Mouse (Mus musculus) heart, adult 8-10 months (tissue): Measurements from ENCODE around the gene Cadm1. TPM values are rescaled to one million over a fixed set of nuclear protein-coding genes. Genes with fewer than 3 reads are reported as not detected.

Source experiments
- DNase-seq: peaks from one replicate; pipeline ENCODE4 v3.0.0; 2022; ENCODE audit warnings: low spot score
- total RNA-seq, 4 experiments: library from RNA; stranded (reverse); gene quantifications; 2 replicates each; pipeline ENCODE4 v1.2.4; 2022

Cadm1 gene
- total RNA-seq, 4 experiments from 2014 or later: 1.7 to 2.3 (median 2.1) TPM

DNA sequence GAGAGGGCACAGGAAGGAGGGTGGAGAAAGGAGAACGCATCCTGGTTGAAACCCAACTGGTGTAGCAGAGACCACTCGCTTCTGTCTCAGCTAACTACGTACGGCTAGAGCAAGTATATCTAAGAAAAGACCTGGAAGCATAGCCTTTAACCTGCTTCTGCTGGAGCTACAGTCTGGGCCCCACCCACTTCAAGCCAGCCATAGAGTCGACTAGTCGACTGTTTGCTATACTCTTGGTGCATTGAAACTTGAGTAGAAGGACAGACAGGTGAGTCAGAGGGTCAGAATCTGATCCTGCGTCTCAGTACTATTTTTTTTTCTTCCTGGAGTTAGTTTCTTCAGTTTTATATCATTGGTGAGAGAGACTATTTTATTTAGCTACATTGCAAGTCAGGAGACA, 78.5 kb downstream of the Cadm1 start:
- no peak for DNase-seq

DNA sequence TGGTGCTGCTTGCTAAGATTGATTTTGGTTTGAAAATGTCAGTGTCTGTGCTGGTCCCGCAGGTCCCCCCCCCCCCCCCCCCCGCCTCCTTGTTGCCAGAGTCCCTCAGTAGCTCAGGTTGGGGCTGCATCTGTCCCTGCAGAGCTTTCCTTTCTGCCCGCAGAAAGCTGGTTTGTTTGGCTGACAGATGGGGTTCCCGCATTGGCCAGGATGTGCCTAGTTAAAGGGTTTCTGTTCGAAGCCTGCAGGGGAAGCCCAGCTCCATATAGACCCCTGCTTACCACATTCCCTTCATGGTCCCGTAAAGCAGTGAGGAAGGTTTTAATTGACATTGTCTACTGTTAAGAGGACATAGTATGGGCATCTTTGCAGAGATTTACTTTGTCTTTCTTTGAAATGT, 78.9 kb downstream of the Cadm1 start:
- DNase-seq: no peak

DNA sequence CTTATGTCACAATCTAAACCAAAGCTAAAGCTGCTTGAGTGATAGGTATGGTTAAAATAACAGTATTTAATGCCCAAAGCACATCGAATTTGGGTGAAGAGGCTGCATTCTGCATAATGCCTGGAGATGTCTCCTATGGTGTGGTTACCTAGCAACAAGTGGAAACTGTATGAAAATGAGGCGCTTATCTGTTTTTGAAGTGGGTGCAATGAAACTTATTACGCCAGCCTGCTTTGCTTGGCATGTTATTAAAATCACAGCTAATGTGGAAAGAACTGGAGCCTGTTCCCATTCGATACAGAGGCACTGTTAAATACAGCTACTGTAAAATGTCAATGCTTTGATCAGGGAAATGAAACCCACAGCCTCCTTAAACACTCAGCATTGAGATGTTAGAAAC, 79.5 kb downstream of the Cadm1 start:
- no peak for DNase-seq

DNA sequence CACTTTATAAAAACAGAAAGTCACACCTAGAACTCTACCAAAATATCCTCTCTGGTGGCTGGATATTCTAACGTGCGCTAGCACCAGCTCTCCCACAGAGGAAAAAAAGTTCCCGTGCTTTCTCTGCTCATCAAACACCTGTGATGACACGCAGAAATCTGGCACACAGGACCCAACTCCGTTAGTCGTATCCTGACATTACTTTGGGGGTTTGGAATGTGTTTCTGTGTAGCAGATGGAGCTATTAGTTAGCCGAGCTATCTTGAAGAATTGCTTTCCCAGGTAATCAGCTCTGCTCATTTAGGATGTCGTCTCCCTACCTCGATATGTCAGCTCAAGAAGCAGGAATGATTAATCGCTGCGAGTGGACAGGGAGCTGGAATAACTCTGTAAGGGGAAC, 80.3 kb downstream of the Cadm1 start:
- DNase-seq: no peak

DNA sequence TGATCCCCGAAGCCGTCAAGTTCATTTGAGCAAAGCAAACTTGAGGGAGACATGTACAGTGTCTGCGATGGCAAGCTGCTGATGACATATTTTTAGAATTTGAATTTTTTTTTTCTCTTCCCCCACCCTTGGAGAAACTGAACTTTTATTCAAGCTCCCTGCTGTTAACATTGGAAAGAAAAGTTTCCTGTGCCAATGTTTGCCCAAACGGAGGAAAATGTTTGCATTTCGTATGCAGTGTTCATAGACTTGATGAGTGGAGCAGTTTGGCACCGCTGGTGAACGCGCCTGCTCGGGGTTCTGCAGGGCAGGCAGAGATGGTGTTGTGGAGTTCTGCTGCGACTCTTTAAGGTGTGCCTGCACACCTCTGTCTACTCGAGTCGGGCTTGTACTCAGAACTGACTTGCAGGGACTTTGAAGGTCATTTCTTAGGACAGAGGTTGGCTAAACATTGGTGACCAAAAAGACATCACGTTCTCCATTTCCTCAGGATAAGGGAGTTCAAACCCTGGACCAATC, 83.0 kb downstream of the Cadm1 start:
- DNase-seq: no peak

DNA sequence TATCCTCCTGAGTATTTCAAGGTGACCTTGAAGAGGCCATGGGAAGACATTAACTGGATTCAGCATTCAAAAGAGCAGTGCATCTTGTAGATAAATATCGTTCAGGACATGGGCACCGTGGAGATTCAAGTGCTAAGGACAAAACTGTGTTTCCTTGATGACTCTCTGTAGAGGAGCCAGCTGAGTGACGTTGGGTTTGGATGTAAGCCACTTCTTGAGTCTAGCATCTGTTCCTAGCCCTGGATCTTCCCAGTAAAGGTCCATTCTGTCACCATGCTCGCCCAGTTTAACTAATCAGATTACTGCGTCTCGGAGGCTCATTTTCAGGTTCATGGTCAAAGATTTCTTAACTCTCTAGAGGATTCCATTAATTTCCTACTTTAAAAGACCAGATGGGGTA, 85.1 kb downstream of the Cadm1 start:
- DNase-seq: peak; percentile 24

DNA sequence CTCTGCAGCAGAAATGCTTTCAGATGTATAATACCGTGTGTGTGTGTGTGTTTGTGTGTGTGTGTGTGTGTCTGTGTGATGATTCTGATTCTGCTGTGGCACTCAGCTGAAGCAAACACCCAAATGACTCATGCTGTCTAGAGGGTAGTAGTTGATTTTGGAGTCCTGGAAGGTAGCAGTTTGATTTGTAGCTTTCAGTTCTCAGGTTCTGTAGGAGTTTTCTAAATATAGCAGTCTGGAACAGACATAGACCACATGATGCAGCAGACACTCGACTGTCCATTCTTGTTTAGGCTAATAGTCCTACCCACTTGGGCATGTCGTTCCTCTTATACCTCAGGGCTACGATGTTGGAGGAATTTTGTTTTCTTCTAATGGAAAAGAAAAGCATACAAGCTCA, 86.4 kb downstream of the Cadm1 start:
- peak; percentile 9 for DNase-seq

DNA sequence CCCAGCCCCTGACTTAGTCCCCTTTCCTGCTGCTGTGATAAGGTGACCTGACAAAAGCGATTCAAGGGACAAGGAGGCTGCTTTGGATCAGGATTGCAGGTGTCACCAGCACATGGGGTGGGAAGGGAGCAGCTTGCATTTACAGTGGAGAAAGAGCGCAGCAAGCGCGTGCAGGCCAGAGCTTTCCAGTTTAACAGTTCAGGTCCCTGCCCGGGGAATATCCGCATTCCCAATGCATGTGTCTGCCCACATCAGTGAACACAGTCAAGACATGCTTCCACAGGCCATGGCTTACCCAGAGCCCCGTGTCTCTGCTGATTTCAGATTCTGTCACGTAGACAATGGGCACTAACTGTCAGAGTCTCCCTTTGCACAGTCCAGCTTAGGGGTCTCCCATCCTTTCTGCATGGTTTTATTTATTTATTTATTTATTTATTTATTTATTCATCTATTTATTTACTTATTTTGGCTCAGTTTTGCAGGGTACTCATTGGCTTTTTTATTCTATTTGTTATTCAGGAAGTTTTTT, 89.6 kb downstream of the Cadm1 start:
- DNase-seq: no peak

DNA sequence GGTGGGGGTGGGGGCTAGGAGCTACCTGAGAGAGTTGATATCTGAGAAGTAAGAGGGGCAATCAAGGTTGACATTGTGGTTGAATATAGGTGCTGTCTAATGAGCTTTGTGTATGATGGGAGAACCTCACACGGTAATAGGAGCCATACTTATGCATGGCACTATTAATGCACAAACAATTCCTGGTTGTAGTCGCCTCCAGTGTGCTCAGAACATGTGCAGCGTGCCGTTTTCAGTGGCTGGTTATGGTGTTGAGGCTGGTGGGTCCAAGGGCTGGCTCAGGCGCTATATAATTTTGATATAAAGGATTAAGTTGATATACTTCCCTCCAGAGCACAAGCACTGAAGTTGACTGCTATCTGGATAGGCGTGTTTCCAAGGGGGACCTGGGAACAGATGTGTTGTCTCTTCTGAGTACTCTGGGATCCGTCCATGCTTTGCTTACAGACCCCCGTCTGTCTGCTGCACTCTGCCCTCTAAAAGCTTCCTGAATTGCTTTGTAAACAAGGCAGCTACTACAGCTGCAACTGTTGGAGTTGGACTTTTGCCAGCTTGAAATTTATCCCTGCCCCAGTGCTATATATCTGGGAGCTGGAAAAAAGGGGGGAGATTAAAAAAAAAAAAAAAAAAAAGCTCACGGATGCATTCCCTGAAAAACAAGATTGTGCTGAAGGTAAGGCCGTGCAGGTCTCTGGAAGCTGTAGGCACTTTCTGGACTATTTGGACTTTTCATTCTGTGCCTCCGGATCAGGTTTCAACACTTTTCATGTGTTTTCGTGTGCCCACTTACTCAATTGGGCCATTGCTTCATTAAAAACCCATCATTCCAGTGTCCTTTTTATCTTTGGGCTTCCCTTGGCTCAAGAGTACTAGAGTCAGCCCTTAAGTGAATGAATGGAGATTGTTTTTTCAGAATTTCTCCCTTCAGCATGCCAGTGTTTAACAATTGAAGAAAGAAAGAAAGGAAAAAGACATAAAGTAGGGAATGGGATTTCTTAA, 93.8 kb downstream of the Cadm1 start:
- no peak for DNase-seq

DNA sequence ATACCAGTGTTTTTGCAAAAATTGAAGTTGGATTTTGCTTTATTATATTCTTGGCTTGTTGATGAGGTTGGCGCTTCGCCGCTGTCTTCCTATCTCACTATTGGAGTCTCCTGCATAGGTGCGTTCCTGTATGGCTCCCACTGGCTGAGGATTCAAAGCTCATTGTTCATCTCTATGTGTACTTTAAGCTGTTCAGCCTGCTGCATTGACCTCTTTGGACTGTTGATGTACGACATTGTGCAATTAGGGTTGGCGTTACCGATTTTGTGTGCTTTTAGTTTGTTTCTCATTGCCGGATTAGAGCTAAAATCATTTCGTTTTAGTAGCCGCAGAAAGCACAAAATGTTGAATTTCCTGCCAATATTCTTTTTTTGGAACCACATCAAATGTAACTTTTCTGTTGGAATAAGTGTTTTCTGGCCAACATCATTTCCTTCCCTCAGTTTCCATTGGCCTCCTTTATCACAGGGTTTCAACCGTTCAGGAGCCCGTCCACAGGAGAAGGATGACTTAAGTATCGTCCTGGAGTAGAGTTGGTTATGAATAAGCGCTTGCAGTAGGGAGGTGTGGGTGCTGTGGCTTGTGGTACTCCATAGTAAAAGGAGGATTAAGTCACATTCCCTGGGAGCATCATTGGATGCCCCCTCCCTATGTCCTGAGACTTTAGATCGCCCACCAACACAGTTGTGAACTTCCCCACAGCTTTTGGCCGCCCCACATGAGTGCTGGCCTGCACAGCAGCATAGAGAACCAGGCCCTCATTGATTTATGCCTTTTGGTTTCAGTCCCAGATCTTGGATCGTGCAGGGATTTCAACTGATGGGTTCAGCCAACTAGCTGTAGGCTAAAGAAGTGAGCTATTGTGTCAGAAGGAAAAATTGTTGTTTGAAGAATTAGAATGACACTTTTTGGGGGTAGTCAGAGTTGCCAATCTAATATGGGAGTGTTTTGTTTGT, 94.9 kb downstream of the Cadm1 start:
- peak; percentile 48 for DNase-seq

DNA sequence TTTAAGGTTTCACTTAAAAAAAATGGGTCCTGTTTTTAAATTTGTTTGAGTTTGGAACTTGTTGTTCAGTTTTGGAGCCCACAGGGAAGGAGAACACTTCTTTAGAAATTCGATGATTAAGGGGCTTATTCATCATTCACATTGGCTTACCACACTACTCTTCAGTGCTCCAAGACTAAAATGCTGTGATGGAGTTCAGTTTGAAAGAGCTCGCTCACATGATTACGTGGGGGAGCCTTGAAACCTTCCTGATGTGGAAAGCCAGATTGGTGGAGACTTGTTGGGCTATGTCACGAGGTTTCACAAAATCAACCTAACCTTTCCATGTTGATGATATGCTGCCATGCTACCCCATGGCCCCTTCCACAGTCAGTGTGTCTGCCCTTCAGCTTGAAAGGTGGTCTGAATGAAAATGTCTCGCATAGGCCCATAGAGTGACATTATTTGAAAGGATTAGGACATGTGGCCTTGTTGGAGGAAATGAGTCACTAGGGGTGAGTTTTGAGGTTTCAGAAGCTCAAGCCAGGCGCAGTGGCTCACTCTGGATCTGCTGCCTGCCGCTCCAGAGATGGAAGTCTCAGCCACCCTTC, 95.7 kb downstream of the Cadm1 start:
- DNase-seq: peak; percentile 24

DNA sequence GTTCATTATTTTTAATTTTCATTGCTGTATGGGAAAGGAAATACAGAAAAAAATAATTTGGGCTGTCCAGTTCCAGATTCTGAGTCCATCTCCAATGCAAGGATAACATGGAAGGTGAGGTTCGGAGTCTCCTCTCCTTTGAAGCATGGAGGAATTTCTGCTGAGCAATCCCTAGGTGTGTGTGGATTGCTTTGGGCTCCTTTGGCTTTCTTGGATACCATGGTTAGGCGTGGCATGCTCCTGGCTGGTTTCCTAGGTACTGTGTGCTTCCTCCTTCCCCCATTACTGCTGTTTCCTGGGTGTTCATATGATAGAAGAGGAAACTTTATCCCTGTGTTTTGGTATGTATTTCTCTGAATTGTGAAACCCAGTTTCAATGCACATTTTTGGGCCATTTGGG, 98.0 kb downstream of the Cadm1 start:
- DNase-seq: no peak

DNA sequence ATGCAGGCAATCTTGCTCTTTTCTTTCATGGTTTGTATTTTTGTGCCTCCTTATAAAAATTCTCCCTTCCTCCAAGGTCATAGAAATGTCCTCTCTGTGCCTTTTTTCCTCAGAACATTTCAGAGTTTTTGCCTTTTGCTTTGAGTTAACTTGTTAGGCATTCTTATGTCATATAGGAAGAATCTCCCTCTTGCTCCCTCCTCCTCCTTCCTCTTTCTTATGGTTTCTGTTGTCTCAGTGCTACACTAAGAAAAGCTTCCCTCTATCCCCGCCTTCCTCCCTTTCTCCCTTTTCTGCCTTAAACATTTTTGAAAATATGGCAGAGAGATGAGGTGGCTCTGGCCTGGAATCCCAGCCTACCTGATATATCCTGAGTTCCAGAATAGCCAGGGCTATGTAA, 98.6 kb downstream of the Cadm1 start:
- DNase-seq: no peak

DNA sequence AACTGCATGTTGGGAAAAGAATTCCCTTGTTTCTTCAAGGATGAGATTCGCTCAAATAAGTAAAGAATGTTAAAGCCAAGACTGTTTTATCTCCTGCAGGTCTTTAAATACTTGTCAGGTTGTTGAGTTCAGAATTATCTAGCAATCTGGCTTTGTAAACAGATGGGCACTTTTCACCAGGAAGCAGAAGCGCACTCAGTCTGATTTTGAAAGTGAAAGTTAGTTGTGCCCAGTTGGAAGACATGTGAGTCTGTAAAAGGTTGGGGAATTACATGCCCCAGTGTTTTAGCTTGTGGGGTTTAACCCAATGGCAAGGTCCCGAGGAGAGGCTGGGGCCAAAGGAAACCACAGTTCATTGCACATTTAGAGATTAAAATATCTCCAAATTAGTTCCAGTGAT, 104.7 kb downstream of the Cadm1 start:
- peak; percentile 4 for DNase-seq

DNA sequence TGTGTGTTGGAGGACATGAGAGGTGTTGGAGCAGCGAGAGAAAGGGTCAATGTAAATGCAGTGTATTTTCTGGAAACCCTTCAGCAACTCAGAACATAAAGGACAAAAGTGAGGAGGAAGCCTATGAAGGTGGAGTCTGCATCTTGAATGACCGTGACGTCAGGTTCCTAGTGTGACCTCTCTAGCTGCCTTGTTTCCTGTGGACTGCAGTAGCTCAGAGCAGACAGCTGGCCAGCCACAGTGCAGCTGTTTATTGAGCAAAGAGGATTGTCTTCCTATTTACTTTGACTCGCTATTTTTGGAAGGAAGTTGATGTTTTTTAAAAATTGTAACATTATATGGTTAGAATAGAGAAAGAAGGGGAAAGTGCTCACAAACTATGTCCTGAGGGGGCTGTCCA, 112.7 kb downstream of the Cadm1 start:
- DNase-seq: peak; percentile 29

DNA sequence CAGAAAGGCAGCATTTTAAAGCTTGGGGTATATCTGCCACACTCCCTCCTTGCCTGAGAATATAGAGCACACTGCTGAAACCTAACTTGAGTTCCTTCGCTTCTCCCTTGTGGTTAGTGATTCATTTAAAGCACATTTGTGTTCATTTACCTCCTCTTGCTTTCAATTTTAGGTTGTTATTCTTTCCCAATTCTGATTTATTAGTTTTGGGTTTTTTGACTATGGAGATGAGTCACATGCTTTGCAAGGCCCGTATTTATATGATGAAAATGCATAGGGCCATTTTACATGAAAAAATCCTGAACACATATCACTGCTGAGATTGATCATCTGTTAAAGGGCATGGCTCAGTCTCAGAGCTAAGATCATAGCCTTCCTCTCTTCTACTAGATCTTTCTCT, 115.1 kb downstream of the Cadm1 start:
- no peak for DNase-seq

DNA sequence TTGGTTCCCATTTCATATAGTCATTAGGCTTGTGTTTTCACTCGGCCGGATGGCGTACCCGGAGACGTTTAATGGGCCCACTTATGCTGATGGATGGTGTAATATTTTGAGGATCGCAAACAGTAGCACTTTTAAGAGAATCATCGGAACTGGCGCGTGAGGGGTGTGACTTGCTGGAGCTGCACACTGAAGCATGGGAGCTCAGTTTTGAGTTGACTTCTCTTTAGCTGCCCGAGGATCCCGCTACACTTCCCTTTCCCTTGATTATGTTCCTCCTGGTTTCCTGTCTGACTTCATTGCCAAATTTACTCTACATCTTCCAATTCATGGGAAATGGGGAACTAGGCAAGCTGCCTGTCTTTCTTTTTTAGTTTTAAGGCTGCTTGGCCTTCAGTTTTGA, 121.5 kb downstream of the Cadm1 start:
- DNase-seq: peak; percentile 35

DNA sequence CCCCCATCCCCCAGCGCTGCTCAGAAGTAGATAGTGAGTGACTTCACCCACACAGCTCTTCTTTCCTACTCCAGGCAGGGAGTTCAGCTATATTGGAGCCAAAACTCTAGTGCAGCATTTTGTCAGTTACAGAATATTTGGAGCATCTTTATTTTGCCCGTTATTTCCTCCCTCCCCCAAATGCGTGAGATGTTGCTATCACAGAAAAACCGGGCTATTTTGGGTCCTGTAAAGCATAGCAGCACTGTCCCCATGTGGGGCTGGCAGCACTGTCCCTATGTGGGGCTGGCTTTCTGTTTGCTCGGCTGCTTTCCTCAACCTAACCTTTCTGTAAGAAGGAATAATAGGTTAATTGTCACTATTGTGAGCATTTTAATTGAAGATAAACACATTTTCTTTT, 122.2 kb downstream of the Cadm1 start:
- no peak for DNase-seq

DNA sequence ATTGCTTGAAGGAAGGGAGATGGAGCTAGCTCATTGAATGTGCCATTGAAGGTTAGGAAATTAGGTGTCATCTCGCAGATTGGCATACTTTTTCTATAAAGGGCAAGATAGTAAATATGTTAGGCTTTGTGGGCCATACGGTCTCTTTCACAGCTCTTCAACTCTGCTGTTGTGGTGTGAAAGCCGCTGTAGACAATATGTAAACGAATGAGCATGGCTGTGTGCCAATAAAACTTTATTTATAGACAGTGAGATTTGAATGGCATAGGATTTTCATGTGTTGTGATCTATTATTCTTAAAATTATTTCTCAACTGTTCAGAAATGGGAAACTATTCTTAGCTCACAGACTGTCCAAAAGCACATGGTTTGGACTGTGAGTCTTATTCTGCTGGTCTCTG, 123.0 kb downstream of the Cadm1 start:
- no peak for DNase-seq

DNA sequence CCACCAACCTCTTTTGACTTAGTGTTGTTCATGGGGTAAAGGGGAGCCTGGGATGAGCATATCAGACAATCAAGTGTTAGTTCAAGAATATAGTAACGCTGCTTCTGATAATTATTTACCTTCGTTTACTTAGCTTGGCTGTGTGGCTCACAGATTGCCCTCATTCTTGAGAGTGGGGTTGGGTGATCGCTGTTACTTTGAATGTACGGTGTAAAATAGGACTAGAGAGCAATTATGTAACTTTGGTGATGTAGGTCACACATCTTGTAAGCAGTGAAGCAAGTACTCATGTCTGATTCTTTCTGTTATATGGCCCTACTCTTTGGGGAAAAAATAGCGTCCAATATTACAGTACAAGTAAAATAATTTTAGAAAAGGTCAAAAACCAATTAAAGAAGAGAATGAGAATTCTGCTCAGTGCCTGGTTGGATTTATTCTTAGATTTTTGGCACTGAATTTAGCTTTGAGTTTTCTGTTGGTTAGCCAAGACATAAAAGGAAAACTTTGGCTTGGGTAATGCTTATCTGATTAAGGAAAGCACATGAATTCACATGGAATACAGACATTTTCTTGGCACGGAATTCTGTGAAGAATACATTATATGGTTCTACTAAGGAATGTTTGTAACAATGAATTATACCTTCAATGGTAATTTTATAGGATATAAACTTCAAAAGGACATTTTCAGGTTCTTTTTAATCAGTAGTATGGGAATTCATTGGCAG, 129.6 kb downstream of the Cadm1 start:
- no peak for DNase-seq

DNA sequence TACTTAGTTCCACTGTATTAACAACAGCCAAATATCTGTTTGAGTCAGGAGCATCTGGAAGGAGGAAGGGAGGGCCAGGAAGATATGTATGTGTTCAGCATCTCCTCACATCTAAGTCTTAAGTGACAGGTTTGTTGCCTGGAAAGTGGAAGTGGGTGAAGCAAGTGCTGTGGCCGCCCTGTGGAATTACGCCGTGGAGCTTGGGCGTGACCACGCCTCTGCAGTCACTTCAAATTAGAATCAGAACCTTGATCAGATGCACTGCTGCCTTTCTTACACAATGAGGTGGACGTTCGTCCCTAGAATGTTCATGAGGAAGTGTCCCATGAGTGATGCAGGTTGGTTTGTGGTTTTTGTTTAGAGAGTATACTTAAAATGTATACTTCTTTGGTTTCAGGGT, 131.6 kb downstream of the Cadm1 start:
- DNase-seq: no peak
